Mouse (Mus musculus) bone marrow macrophage, adult 2 months (primary cell): Measurements from ENCODE around the gene Hils1.

Source experiments
- CTCF ChIP-seq: IDR thresholded peaks from 2 replicates; pipeline ENCODE4 v1.5.1; 2012; ENCODE audit warnings: low read depth, mild to moderate bottlenecking, low read length, moderate library complexity
- POLR2A ChIP-seq: IDR thresholded peaks from 2 replicates; pipeline ENCODE4 v1.6.1; 2012; ENCODE audit warnings: mild to moderate bottlenecking, low read depth, low read length, borderline replicate concordance

- TF ChIP-seq POLR2A (no peak), CTCF (no peak)
Measured at GRCm38 (mm10) chr11:95004937-95005198, 37.5 kb downstream of the Hils1 start.
